Mouse (Mus musculus) cerebellum, postnatal 14 days (tissue): ENCODE data around the gene Adam12.

Experiments
- DNase-seq, 2 experiments: peaks; one replicate each; pipeline ENCODE4 v3.0.0; 2021; ENCODE audit warnings: mixed read lengths in 2 of 2

Gene Adam12

DNA sequence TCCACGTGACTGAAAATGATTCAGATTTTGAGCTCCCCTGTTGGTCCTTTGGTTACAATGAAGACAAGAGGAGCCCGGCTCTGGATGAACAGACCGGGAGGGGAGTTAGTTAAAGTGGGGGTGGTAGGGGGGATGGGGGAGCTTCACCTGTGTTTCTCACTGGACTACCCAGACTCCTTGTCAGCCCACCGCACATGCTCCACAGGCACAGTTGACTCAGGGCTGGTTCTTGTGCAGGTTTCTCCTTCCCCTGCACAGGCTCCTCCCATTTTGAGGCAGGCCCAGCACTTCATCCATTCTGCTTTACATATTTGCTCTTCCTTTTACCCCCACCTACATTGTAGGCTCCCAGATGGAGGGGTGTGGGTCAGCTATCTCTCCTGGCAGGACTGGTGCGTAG is 369.2 kb downstream of the Adam12 start:
- DNase-seq: no peak

DNA sequence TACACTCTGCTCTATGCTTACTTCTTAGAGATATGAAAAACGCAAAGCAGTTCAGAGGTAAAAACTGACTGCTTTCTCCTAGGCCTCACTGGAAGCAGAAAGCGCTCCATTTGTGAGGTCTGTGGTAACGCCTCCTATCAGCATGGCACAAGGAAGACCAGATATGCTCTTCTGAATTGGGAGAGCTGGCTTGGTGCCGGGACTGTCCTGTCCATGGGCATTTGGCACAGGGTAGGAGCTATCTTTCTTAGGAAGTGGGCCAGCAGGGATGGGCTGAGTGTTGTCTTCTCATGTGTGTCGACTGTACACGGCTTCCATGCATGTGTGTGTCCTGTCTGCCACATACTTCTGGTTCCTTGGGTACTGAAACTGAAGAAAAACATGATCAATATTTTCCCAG is 369.7 kb downstream of the Adam12 start:
- peak; percentile 30 to 49 for DNase-seq

DNA sequence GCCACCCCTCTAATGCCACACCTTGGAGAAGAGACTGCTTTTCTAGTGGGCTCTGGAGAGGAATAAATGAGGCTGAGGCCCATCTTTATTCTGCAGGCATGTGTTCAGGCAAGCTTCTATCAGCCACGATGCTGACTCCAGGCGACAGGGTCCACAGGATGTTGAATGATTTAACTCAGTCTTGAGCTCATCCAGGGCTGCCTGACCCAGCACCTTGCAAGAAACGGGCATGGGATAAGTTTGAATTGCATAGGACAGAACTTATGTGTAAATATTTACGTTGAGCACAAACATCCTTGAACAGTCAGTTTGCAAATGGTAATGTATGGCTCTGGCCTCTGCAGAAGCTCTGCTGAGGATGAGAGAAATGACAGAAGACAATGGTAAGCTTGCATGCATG is 372.4 kb downstream of the Adam12 start:
- no peak for DNase-seq

DNA sequence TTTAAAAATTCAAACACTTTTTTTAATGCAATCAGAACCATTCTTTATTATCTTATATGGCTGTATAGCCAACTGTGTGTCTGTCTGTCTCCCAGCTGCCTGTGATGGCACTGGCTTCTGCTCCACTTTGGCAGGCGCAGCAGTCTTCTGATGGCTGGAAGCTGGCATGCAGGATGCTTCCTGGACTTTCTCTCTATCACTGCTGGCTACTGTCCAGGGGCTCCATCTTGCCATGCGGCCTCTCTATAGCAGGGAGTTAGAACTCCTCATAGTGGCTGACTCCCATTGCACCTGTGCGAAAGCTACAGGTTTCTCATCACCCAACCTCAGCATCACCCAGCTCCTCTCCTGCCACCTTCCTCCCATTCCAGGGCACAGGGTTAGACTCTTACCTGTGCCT is 373.4 kb downstream of the Adam12 start:
- peak; percentile 75 to 81 for DNase-seq

DNA sequence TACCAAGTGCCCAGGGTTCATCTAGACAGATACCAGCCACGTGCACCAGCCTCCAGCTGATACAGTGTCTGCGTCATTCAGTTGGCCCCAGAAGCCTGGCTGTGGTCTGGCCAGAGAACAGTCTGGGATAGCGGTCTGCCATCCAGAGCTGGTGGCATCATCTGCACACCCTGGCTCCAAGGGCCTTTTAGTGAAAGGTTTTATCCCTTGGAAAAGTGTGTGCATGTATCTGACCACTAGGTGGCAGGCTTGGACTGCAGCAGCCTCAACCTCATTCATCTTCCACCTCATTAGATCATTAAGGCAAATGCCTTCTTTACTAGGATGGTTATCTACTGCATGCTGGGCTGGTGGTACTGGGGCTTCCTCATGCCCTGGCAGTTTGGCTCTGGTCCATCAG is 375.7 kb downstream of the Adam12 start:
- DNase-seq: peak; percentile 87 to 88

DNA sequence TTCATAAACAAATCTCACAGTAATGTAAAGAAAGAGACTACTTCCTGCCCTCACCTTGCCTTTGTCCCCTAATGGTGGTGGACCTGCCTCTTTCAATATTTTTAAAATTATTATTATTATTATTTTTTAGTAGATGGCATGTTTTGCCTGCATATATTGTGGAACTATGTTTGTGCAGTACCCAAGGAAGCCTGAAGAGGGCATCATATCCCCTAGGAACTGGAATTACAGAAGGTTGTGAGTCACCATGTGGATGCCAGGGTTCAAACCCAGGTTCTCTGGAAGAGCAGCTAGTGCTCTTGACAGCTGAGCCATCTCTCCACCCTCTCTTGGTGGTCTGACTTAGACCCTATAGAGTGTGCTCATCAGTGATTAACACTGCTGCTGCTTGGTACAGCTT is 381.2 kb downstream of the Adam12 start:
- DNase-seq: no peak

DNA sequence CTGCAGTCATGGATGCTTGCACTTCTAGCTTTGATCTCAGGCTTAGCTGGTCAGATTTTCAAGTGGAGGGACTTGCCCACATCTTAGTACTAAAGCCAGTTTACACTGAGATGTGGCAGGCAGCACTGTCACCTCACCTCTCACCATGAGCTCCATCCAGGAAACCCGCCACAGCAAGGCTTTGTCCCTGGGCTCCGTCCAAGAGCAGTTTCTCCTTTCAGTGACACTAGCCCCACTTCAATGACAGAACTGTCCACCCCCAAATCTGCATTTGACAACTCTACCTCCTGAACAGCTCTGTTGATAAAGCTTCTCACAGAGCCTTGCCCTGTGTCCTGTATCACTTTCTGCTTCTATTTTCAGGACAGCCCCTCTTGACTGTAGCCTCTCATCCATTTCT is 383.8 kb downstream of the Adam12 start:
- no peak for DNase-seq

DNA sequence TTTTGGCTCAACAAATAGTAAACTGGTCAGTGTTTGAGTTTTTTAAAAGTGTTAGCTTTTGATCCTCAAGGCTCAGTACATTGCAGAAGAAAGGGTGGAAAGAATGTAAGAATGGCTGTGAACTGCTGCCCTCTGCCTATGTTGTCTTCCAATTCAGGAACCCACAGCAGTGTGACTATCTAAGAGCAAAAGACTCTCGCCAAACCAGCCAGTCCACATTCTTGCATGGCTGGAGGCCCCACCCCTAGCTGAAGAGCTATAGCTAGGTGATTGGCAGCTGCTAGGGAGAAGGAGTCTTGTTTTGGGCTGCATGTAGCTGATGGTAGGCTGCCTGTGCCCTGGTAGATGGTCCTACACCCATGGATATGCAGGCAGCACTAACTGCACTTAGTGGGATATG is 384.8 kb downstream of the Adam12 start:
- DNase-seq: no peak

DNA sequence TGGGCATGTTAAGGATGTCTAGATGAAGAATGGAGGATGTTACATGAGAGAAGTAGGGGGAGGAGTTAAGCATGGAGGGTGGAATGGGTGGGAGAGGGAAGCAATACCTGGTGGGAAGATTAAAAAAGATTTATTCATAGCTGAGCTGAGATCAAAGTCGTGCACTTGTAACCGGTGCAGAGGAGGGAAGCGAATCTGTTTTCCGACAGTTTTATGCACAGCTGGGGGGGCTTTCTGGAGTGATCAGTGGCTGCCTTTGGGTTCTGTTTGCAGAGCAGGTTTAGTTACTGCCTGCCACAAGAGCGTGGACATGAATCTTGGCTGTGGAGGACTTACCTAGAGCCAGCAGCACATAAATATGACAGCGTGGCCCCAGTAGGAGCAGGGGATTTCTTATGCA is 389.9 kb downstream of the Adam12 start:
- no peak for DNase-seq

DNA sequence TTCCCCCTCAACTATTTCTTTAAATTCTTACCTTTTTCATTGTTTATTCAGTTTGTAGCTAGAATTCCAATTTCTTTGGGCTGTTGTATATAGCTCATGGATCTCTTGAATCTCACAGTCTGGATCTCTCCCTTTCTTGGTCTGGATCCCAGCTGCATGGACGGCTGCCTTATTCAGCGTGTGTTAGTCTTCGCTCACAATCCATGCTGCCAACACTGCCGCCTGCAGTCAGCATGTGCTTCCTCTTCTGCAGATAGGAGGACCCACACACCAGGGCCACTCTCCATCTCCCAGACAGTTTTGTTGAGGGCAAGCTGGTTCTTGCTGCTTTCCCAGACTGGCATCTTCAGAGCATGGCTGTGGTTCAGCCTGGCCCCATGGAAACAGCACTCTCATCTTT is 392.4 kb downstream of the Adam12 start:
- peak; percentile 53 to 65 for DNase-seq
